In genomic region chr10:45045268-45045928, GRCm38 (mm10) we compare ENCODE assay signal across 8 mouse cellular contexts. TPM values are rescaled to one million over a fixed set of nuclear protein-coding genes. Genes with fewer than 3 reads are reported as not detected.
A peak's percentile ranks its signal among the peaks of the same experiment; 100 is the strongest.
DNase-seq lines count a peak whose midpoint lies in the region; ATAC-seq lines count a peak whose summit lies in the region.

No protein-coding gene starts in this region.

- no peaks in the 10 kb centered on the region; the same call in 1 of the 2 replicates for H3K27me3 ChIP-seq in midbrain, embryonic 12.5 days

- H3K9ac ChIP-seq in midbrain, embryonic 12.5 days (replicated peaks) = no peak overlapping the region

- H3K4me2 ChIP-seq in midbrain, embryonic 12.5 days (replicated peaks) = 0 out of 2 replicates have a peak overlapping the region, but pooled peaks have one; percentile 11

- intact Hi-C loops in left cerebral cortex, postnatal 14 days (cut with DNase I) = loop anchor here (2.0 to 10.0 kb wide), 3 partner anchors 327 to 753 kb away; no protein-coding TSS in a partner anchor

- ATAC-seq in midbrain, embryonic 12.5 days (ENCODE audit: low FRiP score, low read depth) = no peak
- no peak for ATAC-seq in erythroid progenitor cell, adult 5-6 weeks (replicated peaks; ENCODE audit: low FRiP score, poor library complexity, severe bottlenecking)

- no peaks in the 10 kb centered on the region for H3K36me3 ChIP-seq in midbrain, embryonic 12.5 days

- no peaks in the 10 kb centered on the region for H3K4me1 ChIP-seq in midbrain, embryonic 12.5 days

- DNase-seq in R1 (ENCODE audit: low read depth, low spot score) = peak; percentile 68
- peak; percentile 52 for DNase-seq in cerebellum, adult 8-10 months
- DNase-seq in frontal cortex, postnatal 14 days (ENCODE audit: low spot score in 2 of 2) = peak; percentile 27 to 75
- DNase-seq in hindlimb bud, embryonic 11.5 days (ENCODE audit: extremely low spot score, low read depth, low spot score) = peak; percentile 53
- peak; percentile 78 to 89 for DNase-seq in left cerebral cortex, postnatal 14 days (ENCODE audit: low spot score in 2 of 2)
- DNase-seq in right cerebral cortex, postnatal 4 days = peak; percentile 92

- no peak overlapping the region for H3K27ac ChIP-seq in midbrain, embryonic 12.5 days (replicated peaks)

- H3K9me3 ChIP-seq in midbrain, embryonic 12.5 days = no peaks in the 10 kb centered on the region

- H3K4me3 ChIP-seq in midbrain, embryonic 12.5 days = no peak overlapping the region

- WGBS in midbrain, embryonic 12.5 days = 35% methylated on average over 12 of the region's 12 CpGs

RNA-seq across cellular contexts. Expression of gene Prep, which starts 21.6 kb away (rescaled TPM):
- total RNA-seq in left cerebral cortex, postnatal 14 days (2021) = 10 to 100 TPM; 14.5 to 14.6 TPM
- polyA plus RNA-seq in midbrain, embryonic 12.5 days (2016; fragmentation: Nextera tagmentation; extraction: Ambion mirVana) = 27.2 and 28.8 TPM in 2 replicates
- 1.1 and 2.9 TPM in 2 replicates for total RNA-seq in erythroid progenitor cell, adult 5-6 weeks (2015; ENCODE audit: low replicate concordance)
- total RNA-seq in erythroid progenitor cell, adult 5-6 weeks (2017; ENCODE audit: low replicate concordance) = 1.8 and 2.3 TPM in 2 replicates
